Mouse (Mus musculus): Measurements from ENCODE around the gene Gm49388. TPM values are rescaled to one million over a fixed set of nuclear protein-coding genes. Genes with fewer than 3 reads are reported as not detected.

Gm49388 gene
- polyA plus RNA-seq (2012; rRNA removed), result not detected in 2 replicates

- H3K4me3 ChIP-seq (ENCODE audit: control insufficient read depth, low read depth, low read length), result no peak within 1 kb of the TSS
- H3K4me1 ChIP-seq (ENCODE audit: control insufficient read depth, insufficient read depth, low read length), result no peaks in the 10 kb centered on the region
- no peak for TF ChIP-seq CTCF (IDR thresholded peaks at IDR 0.05; ENCODE audit: control insufficient read depth, insufficient read depth, insufficient replicate concordance, low read depth, low read length)
- TF ChIP-seq POLR2A (IDR thresholded peaks at IDR 0.05; ENCODE audit: control insufficient read depth, low read depth, low read length), result no peak
- H3K36me3 ChIP-seq (ENCODE audit: control insufficient read depth, insufficient read depth, low read length), result peaks cover 13% of the 10 kb centered on the region
- no peaks in the 10 kb centered on the region for H3K27me3 ChIP-seq (ENCODE audit: control insufficient read depth, insufficient read depth, low read length)
- no peak within 1 kb of the TSS for H3K27ac ChIP-seq (ENCODE audit: control insufficient read depth, insufficient read depth, low read depth, low read length)
Measured at GRCm38 (mm10) chr7:127785308-127785707, at the start of gene Gm49388. Gene Gm49388 (plus strand): TSS chr7:127785608.

GRCm38 (mm10) chr7:127744366-127745045, 40.9 kb upstream of the Gm49388 start, which contains the start of gene Fbxl19:
Gene Fbxl19 (plus strand): TSS chr7:127744543.
- H3K4me1 ChIP-seq (ENCODE audit: control insufficient read depth, insufficient read depth, low read length), result peaks cover 4% of the 10 kb centered on the region; the same call in 1 of the 2 replicates
- TF ChIP-seq CTCF (IDR thresholded peaks at IDR 0.05; ENCODE audit: control insufficient read depth, insufficient read depth, insufficient replicate concordance, low read depth, low read length), result peak; percentile 11; the same call in 1 of the 2 replicates
- TF ChIP-seq POLR2A (IDR thresholded peaks at IDR 0.05; ENCODE audit: control insufficient read depth, low read depth, low read length), result no peak
- H3K27me3 ChIP-seq (ENCODE audit: control insufficient read depth, insufficient read depth, low read length), result no peaks in the 10 kb centered on the region

GRCm38 (mm10) chr7:127745251-127745651, 40.2 kb upstream of the Gm49388 start:
- Histone ChIP-seq H3K27me3 (ENCODE audit: control insufficient read depth, insufficient read depth, low read length) (no peaks in the 10 kb centered on the region), H3K27ac (ENCODE audit: control insufficient read depth, insufficient read depth, low read depth, low read length) (peak overlapping the region; percentile 81), H3K4me3 (ENCODE audit: control insufficient read depth, low read depth, low read length) (peak overlapping the region; percentile 84), H3K4me1 (ENCODE audit: control insufficient read depth, insufficient read depth, low read length) (peaks cover 4% of the 10 kb centered on the region; the same call in 1 of the 2 replicates), H3K36me3 (ENCODE audit: control insufficient read depth, insufficient read depth, low read length) (no peaks in the 10 kb centered on the region; the same call in 1 of the 2 replicates)
- TF ChIP-seq POLR2A (IDR thresholded peaks at IDR 0.05; ENCODE audit: control insufficient read depth, low read depth, low read length) (peak; percentile 26; the same call in 1 of the 2 replicates), CTCF (IDR thresholded peaks at IDR 0.05; ENCODE audit: control insufficient read depth, insufficient read depth, insufficient replicate concordance, low read depth, low read length) (no peak)

More at GRCm38 (mm10) chr7:127744366-127745045, 40.9 kb upstream of the Gm49388 start, which contains the start of gene Fbxl19:
- peak within 1 kb of the TSS; percentile 81 for H3K27ac ChIP-seq (ENCODE audit: control insufficient read depth, insufficient read depth, low read depth, low read length)
- no peaks in the 10 kb centered on the region for H3K36me3 ChIP-seq (ENCODE audit: control insufficient read depth, insufficient read depth, low read length)
- peak within 1 kb of the TSS; percentile 84 for H3K4me3 ChIP-seq (ENCODE audit: control insufficient read depth, low read depth, low read length)

- peak; percentile 35; the same call in 1 of the 2 replicates for TF ChIP-seq POLR2A (IDR thresholded peaks at IDR 0.05; ENCODE audit: control insufficient read depth, low read depth, low read length)
- no peak for TF ChIP-seq CTCF (IDR thresholded peaks at IDR 0.05; ENCODE audit: control insufficient read depth, insufficient read depth, insufficient replicate concordance, low read depth, low read length)
- Histone ChIP-seq H3K4me3 (ENCODE audit: control insufficient read depth, low read depth, low read length) (peak overlapping the region; percentile 84), H3K27ac (ENCODE audit: control insufficient read depth, insufficient read depth, low read depth, low read length) (peak overlapping the region; percentile 81), H3K27me3 (ENCODE audit: control insufficient read depth, insufficient read depth, low read length) (no peaks in the 10 kb centered on the region), H3K36me3 (ENCODE audit: control insufficient read depth, insufficient read depth, low read length) (no peaks in the 10 kb centered on the region; the same call in 1 of the 2 replicates), H3K4me1 (ENCODE audit: control insufficient read depth, insufficient read depth, low read length) (peaks cover 4% of the 10 kb centered on the region; the same call in 1 of the 2 replicates)
Measured at GRCm38 (mm10) chr7:127745652-127746493, 39.5 kb upstream of the Gm49388 start.

- Histone ChIP-seq H3K4me3 (ENCODE audit: control insufficient read depth, low read depth, low read length) (peak overlapping the region; percentile 81), H3K36me3 (ENCODE audit: control insufficient read depth, insufficient read depth, low read length) (peaks cover 2% of the 10 kb centered on the region; the same call in 1 of the 2 replicates), H3K27ac (ENCODE audit: control insufficient read depth, insufficient read depth, low read depth, low read length) (peak overlapping the region; percentile 19; the same call in 1 of the 2 replicates), H3K4me1 (ENCODE audit: control insufficient read depth, insufficient read depth, low read length) (peaks cover 4% of the 10 kb centered on the region; the same call in 1 of the 2 replicates), H3K27me3 (ENCODE audit: control insufficient read depth, insufficient read depth, low read length) (no peaks in the 10 kb centered on the region)
- TF ChIP-seq CTCF (IDR thresholded peaks at IDR 0.05; ENCODE audit: control insufficient read depth, insufficient read depth, insufficient replicate concordance, low read depth, low read length), result no peak
- TF ChIP-seq POLR2A (IDR thresholded peaks at IDR 0.05; ENCODE audit: control insufficient read depth, low read depth, low read length), result no peak
Measured at GRCm38 (mm10) chr7:127746494-127747491, 38.6 kb upstream of the Gm49388 start.

- H3K4me3 ChIP-seq (ENCODE audit: control insufficient read depth, low read depth, low read length), result peak overlapping the region; percentile 52
- H3K27me3 ChIP-seq (ENCODE audit: control insufficient read depth, insufficient read depth, low read length), result no peaks in the 10 kb centered on the region
- peak overlapping the region; percentile 19 for H3K27ac ChIP-seq (ENCODE audit: control insufficient read depth, insufficient read depth, low read depth, low read length)
- peaks cover 4% of the 10 kb centered on the region; the same call in 1 of the 2 replicates for H3K4me1 ChIP-seq (ENCODE audit: control insufficient read depth, insufficient read depth, low read length)
- peaks cover 2% of the 10 kb centered on the region; the same call in 1 of the 2 replicates for H3K36me3 ChIP-seq (ENCODE audit: control insufficient read depth, insufficient read depth, low read length)
- TF ChIP-seq CTCF (IDR thresholded peaks at IDR 0.05; ENCODE audit: control insufficient read depth, insufficient read depth, insufficient replicate concordance, low read depth, low read length) (no peak), POLR2A (IDR thresholded peaks at IDR 0.05; ENCODE audit: control insufficient read depth, low read depth, low read length) (peak; percentile 45; the same call in 1 of the 2 replicates)
Measured at GRCm38 (mm10) chr7:127747559-127748234, 37.7 kb upstream of the Gm49388 start.

All from testis, adult 2 months (tissue).